In genomic region chr16:56885824-56886615, GRCm38 (mm10) we compare ENCODE assay signal across 8 mouse cellular contexts. TPM values are rescaled to one million over a fixed set of nuclear protein-coding genes. Genes with fewer than 3 reads are reported as not detected.
A peak's percentile ranks its signal among the peaks of the same experiment; 100 is the strongest.
DNase-seq lines count a peak whose midpoint lies in the region; ATAC-seq and TF ChIP-seq lines count a peak whose summit lies in the region.

Tmem45a (minus strand) TSS chr16:56886166.

- peak; percentile 77 for ATAC-seq in inflammation-experienced regulatory T-cells, adult 6 months
- no peak for ATAC-seq in monocyte, adult 5-6 weeks (replicated peaks; ENCODE audit: insufficient number of reproducible peaks, low FRiP score, low TSS enrichment, poor library complexity, severe bottlenecking)

- no peak within 1 kb of the TSS for H3K27ac ChIP-seq in left cerebral cortex, adult 2 months

- peak within 1 kb of the TSS; percentile 54 for H3K4me3 ChIP-seq in left cerebral cortex, adult 2 months

- peak; percentile 94 for DNase-seq in adrenal gland, postnatal 14 days
- DNase-seq in embryo, embryonic 11 days = peak; percentile 92
- peak; percentile 84 to 90 for DNase-seq in gastrocnemius, postnatal 36 days
- DNase-seq in left cerebral cortex, adult 2 months (ENCODE audit: extremely low spot score in 1 of 2, low spot score in 2 of 2) = peak; percentile 68 to 80
- DNase-seq in lung, postnatal 36 days = peak; percentile 87
- DNase-seq in right cerebral cortex, postnatal 25 days = peak; percentile 72

- intact Hi-C loops in gastrocnemius, postnatal 36 days (cut with DNase I) = no loop called here
- intact Hi-C loops in left cerebral cortex, adult 2 months (cut with DNase I) = no loop called here

- TF ChIP-seq CTCF in left cerebral cortex, adult 2 months (IDR thresholded peaks at IDR 0.05) = no peak

RNA-seq across cellular contexts. Expression of gene Tmem45a, which starts in this region (rescaled TPM):
- 5.0 and 5.5 TPM in 2 replicates for total RNA-seq in adrenal gland, postnatal 14 days (2021)
- 1 to 10 TPM; 1.2 to 2.9 TPM for total RNA-seq in gastrocnemius, postnatal 36 days (2021)
- under 1 TPM in 2 of 3 experiments, not detected in 1; 0.34 to 0.58 TPM for polyA plus RNA-seq in inflammation-experienced regulatory T-cells, adult 6 months (2017; shearing (Covaris generic))
- 1 to 10 TPM; 1.3 to 1.4 TPM for total RNA-seq in left cerebral cortex, adult 2 months (2021)
- not detected in 3 replicates for total RNA-seq in monocyte, adult 5-6 weeks (2017)

Comparison
In these comparisons a context has a peak if more than half of its experiments do, and no peak if none do; other contexts are left out.
1. Peak in ATAC-seq in inflammation-experienced regulatory T-cells, adult 6 months; RNA of the gene not detected or under 1 TPM.